Mouse (Mus musculus): ENCODE measurements around the gene Hist2h3c2. TPM values are rescaled to one million over a fixed set of nuclear protein-coding genes. Genes with fewer than 3 reads are reported as not detected.
A peak's percentile ranks its signal among the peaks of the same experiment; 100 is the strongest.

The Hist2h3c2 gene
- total and polyA plus RNA-seq, 3 experiments: 1.3 to 1,173 (median 15.3) TPM

DNA sequence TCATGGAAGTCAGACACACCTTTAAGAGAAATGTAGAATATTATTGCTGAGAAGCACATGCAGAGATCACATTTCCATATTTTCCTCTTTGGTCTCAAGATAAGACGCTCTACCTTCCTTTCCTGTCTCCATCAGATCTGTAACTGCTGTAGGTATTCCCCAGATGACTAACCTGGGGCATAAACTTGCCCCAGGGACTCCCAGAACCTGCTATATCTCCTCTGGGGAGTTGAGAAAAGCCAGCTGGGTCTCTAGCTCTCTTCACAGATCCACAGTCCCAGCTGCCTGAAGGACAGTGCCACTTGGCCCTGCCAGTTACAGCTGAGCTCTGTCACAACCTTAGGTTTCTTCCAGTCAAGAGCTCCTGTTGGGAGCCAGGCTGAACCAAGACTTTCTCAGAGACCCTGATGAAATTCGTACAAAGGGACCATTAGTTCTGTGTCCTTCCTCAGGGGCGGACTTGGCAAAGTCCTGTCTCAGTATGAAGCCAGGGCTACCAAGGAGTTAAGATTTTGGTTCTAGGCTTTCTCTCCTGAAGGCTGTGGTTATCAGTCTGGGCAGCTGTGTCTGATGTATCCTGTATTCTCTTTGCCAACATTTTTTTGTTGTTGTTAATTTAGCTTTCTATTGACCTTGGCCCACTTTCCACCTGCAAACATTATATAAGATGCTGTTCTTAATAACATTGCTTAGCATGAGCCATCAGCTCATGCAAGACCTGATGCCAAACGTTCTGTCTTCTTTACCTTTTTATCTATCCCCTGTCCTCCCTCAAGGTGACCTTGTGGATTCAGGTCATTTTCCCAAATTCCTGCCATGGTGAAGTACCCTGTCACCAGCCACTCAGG, 7.8 kb downstream of the Hist2h3c2 start:
- Histone ChIP-seq H3K4me2 (ENCODE audit: insufficient read depth, low read depth, poor library complexity, severe bottlenecking) (peak overlapping the region; percentile 31; the same call in 1 of the 2 replicates), H3K4me3 (replicated peaks in 1 of 3; ENCODE audit: low read depth in 2 of 3, low read length in 2 of 3, poor library complexity in 1 of 3) (no peak overlapping the region)

DNA sequence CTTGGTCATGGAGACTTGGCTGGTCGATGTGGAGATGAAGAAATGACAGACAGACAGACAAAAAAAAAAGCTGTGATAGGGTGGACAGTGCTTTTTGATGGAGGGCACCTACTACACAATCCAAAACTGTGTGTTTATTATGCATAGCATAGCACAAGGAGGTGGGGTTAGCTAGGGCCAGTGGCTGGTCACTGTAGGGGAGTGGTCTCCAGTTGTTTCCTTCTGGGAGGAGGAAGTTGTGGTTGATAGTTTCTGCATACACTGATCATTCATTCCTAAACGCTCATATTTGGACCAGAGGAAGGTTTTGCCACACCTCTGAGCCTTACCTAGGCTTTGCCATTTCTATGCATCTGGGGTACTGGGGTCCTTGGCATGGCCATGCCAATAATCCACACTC, 8.5 kb downstream of the Hist2h3c2 start:
- TF ChIP-seq TBP (conservative IDR thresholded peaks at IDR 0.05; ENCODE audit: low read depth, low read length): no peak
- TF ChIP-seq ZNF384 (IDR thresholded peaks at IDR 0.05; ENCODE audit: low read depth, low read length): peak; percentile 32
- no peak for TF ChIP-seq MXI1 (IDR thresholded peaks at IDR 0.05; ENCODE audit: low read depth, low read length)
- TF ChIP-seq IRF4 (IDR thresholded peaks at IDR 0.05; ENCODE audit: low read depth, low read length): no peak
- no peak for TF ChIP-seq MYC (IDR thresholded peaks at IDR 0.05; ENCODE audit: low read depth, low read length)
- TF ChIP-seq SIN3A (IDR thresholded peaks at IDR 0.05; ENCODE audit: low read length): no peak
- TF ChIP-seq ZC3H11A (IDR thresholded peaks at IDR 0.05; ENCODE audit: low read depth, low read length): no peak
- 0 out of 2 replicates have a peak, but pooled peaks have one; percentile 30 for TF ChIP-seq POLR2AphosphoS2 (IDR thresholded peaks at IDR 0.05; ENCODE audit: low read depth, low read length)
- no peak for TF ChIP-seq ETS1 (conservative IDR thresholded peaks at IDR 0.05; ENCODE audit: low read depth, low read length)
- no peak for TF ChIP-seq HCFC1 (IDR thresholded peaks at IDR 0.05; ENCODE audit: low read depth, low read length)
- TF ChIP-seq ELF1 (IDR thresholded peaks at IDR 0.05; ENCODE audit: low read depth, low read length): 0 out of 2 replicates have a peak, but pooled peaks have one; percentile 29
- TF ChIP-seq E2F4 (IDR thresholded peaks at IDR 0.05; ENCODE audit: insufficient replicate concordance, low read depth, low read length): 0 out of 2 replicates have a peak, but pooled peaks have one; percentile 19
- TF ChIP-seq TCF12 (IDR thresholded peaks at IDR 0.05; ENCODE audit: low read depth, low read length): no peak
- no peak for TF ChIP-seq NRF1 (IDR thresholded peaks at IDR 0.05; ENCODE audit: low read depth, low read length)
- TF ChIP-seq MAX (IDR thresholded peaks at IDR 0.05; ENCODE audit: low read length): peak; percentile 22; the same call in 1 of the 2 replicates
- 0 out of 2 replicates have a peak, but pooled peaks have one; percentile 24 for TF ChIP-seq UBTF (IDR thresholded peaks at IDR 0.05; ENCODE audit: low read depth, low read length)
- TF ChIP-seq NELFE (IDR thresholded peaks at IDR 0.05; ENCODE audit: low read depth, low read length): peak; percentile 5; the same call in 1 of the 2 replicates
- TF ChIP-seq CHD1 (IDR thresholded peaks at IDR 0.05; ENCODE audit: low read depth, low read length): no peak
- TF ChIP-seq MAZ (IDR thresholded peaks at IDR 0.05; ENCODE audit: low read depth, low read length): 0 out of 2 replicates have a peak, but pooled peaks have one; percentile 18
- no peak for TF ChIP-seq KAT2A (IDR thresholded peaks at IDR 0.05; ENCODE audit: insufficient replicate concordance, low read length)
- Histone ChIP-seq H3K27me3 (replicated peaks) (no peaks in the 10 kb centered on the region), H3K4me3 (replicated peaks in 1 of 3; ENCODE audit: low read depth in 2 of 3, low read length in 2 of 3, poor library complexity in 1 of 3) (no peak overlapping the region), H3K27ac (ENCODE audit: insufficient read depth, low read depth) (no peak overlapping the region), H3K79me2 (replicated peaks; ENCODE audit: control insufficient read depth, extremely low read depth, insufficient read depth, poor library complexity, severe bottlenecking) (no peaks in the 10 kb centered on the region), H3K9ac (ENCODE audit: insufficient read depth, low read depth) (no peak overlapping the region), H3K36me3 (replicated peaks in 1 of 2; ENCODE audit: control insufficient read depth in 1 of 2, insufficient read depth in 1 of 2, low read length in 1 of 2) (no peaks in the 10 kb centered on the region), H3K9me3 (replicated peaks; ENCODE audit: low read length) (no peaks in the 10 kb centered on the region), H3K4me2 (ENCODE audit: insufficient read depth, low read depth, poor library complexity, severe bottlenecking) (peak overlapping the region; percentile 55), H3K4me1 (ENCODE audit: control insufficient read depth in 1 of 2, insufficient read depth in 2 of 2) (peaks cover 23 to 90% of the 10 kb centered on the region in 2 experiments)
- in situ Hi-C loops (cut with MboI; ENCODE audit: low pct_ligation_motif_present, low pct_unique_long_range_greater_than_20kb, low sequenced_read_pairs) (no loop called here), dilution Hi-C loops (cut with MboI; ENCODE audit: extremely low pct_ligation_motif_present, extremely low pct_unique_long_range_greater_than_20kb, low sequenced_read_pairs) (no loop called here)
- peak; percentile 45 for DNase-seq (ENCODE audit: extremely low read depth)

More for the DNA sequence above, 7.8 kb downstream of the Hist2h3c2 start:
- TF ChIP-seq MAFK (IDR thresholded peaks at IDR 0.05; ENCODE audit: insufficient replicate concordance, low read length): 0 out of 2 replicates have a peak, but pooled peaks have one; percentile 24
- peak; percentile 41; the same call in 1 of the 2 replicates for TF ChIP-seq JUND (conservative IDR thresholded peaks at IDR 0.05; ENCODE audit: low read depth, low read length)
- TF ChIP-seq ETS1 (conservative IDR thresholded peaks at IDR 0.05; ENCODE audit: low read depth, low read length): peak; percentile 87
- TF ChIP-seq ZNF384 (IDR thresholded peaks at IDR 0.05; ENCODE audit: low read depth, low read length): 0 out of 2 replicates have a peak, but pooled peaks have one; percentile 0
- peak; percentile 13; the same call in 1 of the 2 replicates for TF ChIP-seq NELFE (IDR thresholded peaks at IDR 0.05; ENCODE audit: low read depth, low read length)
- no peak for TF ChIP-seq UBTF (IDR thresholded peaks at IDR 0.05; ENCODE audit: low read depth, low read length)
- 0 out of 2 replicates have a peak, but pooled peaks have one; percentile 18 for TF ChIP-seq POLR2A (IDR thresholded peaks at IDR 0.05; ENCODE audit: low read depth, low read length)
- TF ChIP-seq POLR2AphosphoS2 (IDR thresholded peaks at IDR 0.05; ENCODE audit: low read depth, low read length): no peak
- TF ChIP-seq EP300 (IDR thresholded peaks at IDR 0.05; ENCODE audit: low read length): peak; percentile 77
- peak; percentile 63; the same call in 1 of the 2 replicates for TF ChIP-seq MAX (IDR thresholded peaks at IDR 0.05; ENCODE audit: low read length)
- TF ChIP-seq CTCF (conservative IDR thresholded peaks at IDR 0.05 in 1 of 2, IDR thresholded peaks at IDR 0.05 in 1 of 2; ENCODE audit: low read depth in 2 of 2, low read length in 2 of 2): no peak
- no peak for TF ChIP-seq RCOR1 (conservative IDR thresholded peaks at IDR 0.05; ENCODE audit: low read depth, low read length)
- TF ChIP-seq JUN (IDR thresholded peaks at IDR 0.05; ENCODE audit: insufficient read depth, low read depth, low read length): 0 out of 2 replicates have a peak, but pooled peaks have one; percentile 5
- TF ChIP-seq MAZ (IDR thresholded peaks at IDR 0.05; ENCODE audit: low read depth, low read length): no peak
- TF ChIP-seq ELF1 (IDR thresholded peaks at IDR 0.05; ENCODE audit: low read depth, low read length): no peak
- peak; percentile 36; the same call in 1 of the 2 replicates for TF ChIP-seq MYC (IDR thresholded peaks at IDR 0.05; ENCODE audit: low read depth, low read length)
- peak; percentile 80 for TF ChIP-seq IRF4 (IDR thresholded peaks at IDR 0.05; ENCODE audit: low read depth, low read length)
- peak; percentile 62; the same call in 1 of the 2 replicates for TF ChIP-seq TCF12 (IDR thresholded peaks at IDR 0.05; ENCODE audit: low read depth, low read length)
- peak; percentile 80 for DNase-seq (ENCODE audit: extremely low read depth)
- in situ Hi-C loops (cut with MboI; ENCODE audit: low pct_ligation_motif_present, low pct_unique_long_range_greater_than_20kb, low sequenced_read_pairs): no loop called here
- Histone ChIP-seq H3K79me2 (replicated peaks; ENCODE audit: control insufficient read depth, extremely low read depth, insufficient read depth, poor library complexity, severe bottlenecking) (no peaks in the 10 kb centered on the region), H3K9me3 (replicated peaks; ENCODE audit: low read length) (no peaks in the 10 kb centered on the region), H3K36me3 (replicated peaks in 1 of 2; ENCODE audit: control insufficient read depth in 1 of 2, insufficient read depth in 1 of 2, low read length in 1 of 2) (no peaks in the 10 kb centered on the region), H3K9ac (ENCODE audit: insufficient read depth, low read depth) (0 out of 2 replicates have a peak overlapping the region, but pooled peaks have one; percentile 9), H3K27me3 (replicated peaks) (no peaks in the 10 kb centered on the region), H3K4me1 (ENCODE audit: control insufficient read depth in 1 of 2, insufficient read depth in 2 of 2) (peaks cover 20 to 89% of the 10 kb centered on the region in 2 experiments), H3K27ac (ENCODE audit: insufficient read depth, low read depth) (no peak overlapping the region)
- dilution Hi-C loops (cut with MboI; ENCODE audit: extremely low pct_ligation_motif_present, extremely low pct_unique_long_range_greater_than_20kb, low sequenced_read_pairs): no loop called here
